Mouse (Mus musculus) embryonic fibroblast, embryonic 13.5 days (primary cell): ENCODE measurements at regions not wholly inside any gene's neighbourhood (a gene's known extent, or its start where the extent isn't known, plus 50 kb on each side); places are given as distances from the start of the nearest gene placed in this dataset.

ENCODE experiments used
- H3K27ac ChIP-seq: 2 replicates; pipeline ENCODE4 v1.5.1; 2012; ENCODE audit warnings: low read length, control low read depth, inconsistent platforms; ENCODE audit not compliant: insufficient read depth
- H3K4me1 ChIP-seq: 2 replicates; pipeline ENCODE4 v1.6.1; 2011; ENCODE audit warnings: low read length; ENCODE audit not compliant: control insufficient read depth, insufficient read depth
- H3K4me3 ChIP-seq: 2 replicates; pipeline ENCODE4 v1.5.1; 2011; ENCODE audit warnings: mild to moderate bottlenecking, control low read depth, low read length; ENCODE audit not compliant: insufficient read depth
- CTCF ChIP-seq: IDR thresholded peaks from 2 replicates; pipeline ENCODE4 v1.5.1; 2011; ENCODE audit warnings: mild to moderate bottlenecking, control low read depth, low read length, moderate library complexity, borderline replicate concordance; ENCODE audit not compliant: insufficient read depth
- POLR2A ChIP-seq: IDR thresholded peaks from 2 replicates; pipeline ENCODE4 v1.6.1; 2011; ENCODE audit warnings: low read depth, mild to moderate bottlenecking, control low read depth, low read length, moderate library complexity

DNA sequence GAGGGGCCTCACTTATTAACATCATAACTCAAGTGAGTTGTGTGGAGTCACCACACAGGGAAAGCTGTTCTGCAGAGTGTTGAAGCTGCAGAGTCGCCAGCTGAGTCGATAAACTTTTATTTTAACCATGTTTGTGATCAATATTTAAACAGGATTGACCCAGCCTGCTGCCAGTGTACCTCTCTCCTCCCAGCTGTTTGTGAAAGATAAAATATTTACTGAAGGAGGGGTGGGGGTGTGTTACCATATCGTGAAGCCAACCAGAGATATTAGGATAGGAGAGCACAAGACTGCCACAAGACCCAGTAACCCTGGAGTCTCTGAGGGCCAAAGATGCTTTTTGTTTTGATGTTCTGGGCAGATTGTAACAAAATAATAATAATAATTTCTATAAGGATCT is 309.4 kb upstream of the Plxna2 start:
- no peak for TF ChIP-seq CTCF
- TF ChIP-seq POLR2A = no peak
- no peak overlapping the region for H3K27ac ChIP-seq
- peaks cover 3% of the 10 kb centered on the region for H3K4me1 ChIP-seq
- no peak overlapping the region for H3K4me3 ChIP-seq

DNA sequence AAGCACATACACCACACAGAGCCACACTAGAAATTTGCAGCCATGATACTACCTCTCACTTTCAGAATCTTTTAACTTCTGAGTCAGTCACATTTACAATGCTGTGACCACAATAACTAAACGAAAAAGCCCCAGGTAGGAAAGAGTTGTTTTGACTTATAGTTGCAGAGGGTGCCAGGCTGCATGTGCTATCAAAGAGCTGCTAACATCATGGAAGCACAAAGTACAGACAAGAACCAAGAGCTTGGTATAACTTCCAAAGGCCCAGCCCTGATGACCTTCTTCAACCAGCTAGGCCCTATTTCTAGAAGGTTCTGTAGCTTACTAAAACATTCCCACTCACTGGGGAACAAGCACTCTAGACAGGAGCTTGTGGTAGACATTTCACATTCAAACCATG is 314.1 kb upstream of the Plxna2 start:
- no peak overlapping the region for H3K27ac ChIP-seq
- no peaks in the 10 kb centered on the region for H3K4me1 ChIP-seq
- TF ChIP-seq CTCF = no peak
- TF ChIP-seq POLR2A = no peak
- no peak overlapping the region for H3K4me3 ChIP-seq

DNA sequence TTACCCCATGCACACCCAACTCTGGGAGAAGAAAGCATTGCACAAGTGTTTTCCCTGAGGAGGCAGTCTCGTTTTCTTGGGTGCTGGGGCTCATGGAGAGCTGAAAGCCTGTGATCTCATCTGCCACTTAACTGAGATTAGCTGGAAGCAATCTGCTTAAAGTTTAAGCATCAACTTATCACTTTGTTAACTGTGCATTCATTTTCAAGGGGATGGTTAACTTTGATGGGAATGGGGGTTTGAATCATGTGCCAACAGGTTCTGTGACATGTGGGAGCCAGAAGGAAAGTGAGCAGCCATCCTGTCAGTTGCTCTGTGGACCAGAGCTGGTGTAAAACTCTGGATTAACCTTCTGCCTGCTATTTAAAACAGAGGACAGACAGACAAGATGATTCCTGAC is 315.2 kb upstream of the Plxna2 start:
- TF ChIP-seq POLR2A (no peak), CTCF (no peak)
- Histone ChIP-seq H3K4me3 (no peak overlapping the region), H3K4me1 (no peaks in the 10 kb centered on the region), H3K27ac (no peak overlapping the region)

DNA sequence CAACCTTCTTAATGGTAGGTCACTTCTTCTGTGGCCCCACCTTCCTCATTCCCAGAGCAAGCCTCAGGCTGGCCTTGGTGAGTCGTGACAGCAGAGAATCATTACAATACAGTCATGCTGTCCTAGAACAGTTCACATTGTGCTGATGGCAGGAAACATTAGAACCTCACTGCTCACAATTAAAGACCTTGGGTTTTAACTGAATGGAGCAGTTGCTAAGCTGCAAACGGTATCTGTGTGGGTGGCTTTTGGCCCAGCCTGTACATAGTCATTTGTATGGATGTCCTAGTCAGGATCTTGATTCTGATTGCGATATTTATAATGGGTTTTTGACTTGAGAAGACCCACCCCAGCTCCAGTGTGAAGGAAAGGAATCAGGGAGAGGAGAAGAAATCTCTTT is 336.1 kb upstream of the Plxna2 start:
- Histone ChIP-seq H3K4me3 (no peak overlapping the region), H3K4me1 (no peaks in the 10 kb centered on the region), H3K27ac (no peak overlapping the region)
- no peak for TF ChIP-seq CTCF
- TF ChIP-seq POLR2A = no peak

DNA sequence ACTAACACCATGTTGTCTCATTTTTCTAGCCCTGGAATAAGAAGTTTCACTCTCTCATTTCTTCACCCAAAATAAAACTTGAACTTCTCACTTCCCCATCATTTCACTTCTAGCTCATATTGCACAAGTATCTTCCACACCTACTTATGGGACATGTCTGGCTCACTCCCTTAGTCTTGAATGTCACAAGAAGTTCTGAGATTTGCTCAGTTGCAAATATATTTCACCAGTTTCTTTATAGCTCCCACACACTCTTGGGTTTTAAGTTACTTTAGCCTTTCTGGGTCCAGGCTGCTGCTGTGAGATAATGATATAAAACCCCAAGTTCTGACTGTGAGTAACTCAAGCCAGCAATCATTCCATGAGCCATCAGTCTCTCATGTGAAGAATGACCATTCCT is 350.0 kb upstream of the Plxna2 start:
- no peak for TF ChIP-seq CTCF
- TF ChIP-seq POLR2A = no peak
- no peaks in the 10 kb centered on the region for H3K4me1 ChIP-seq
- no peak overlapping the region for H3K4me3 ChIP-seq

DNA sequence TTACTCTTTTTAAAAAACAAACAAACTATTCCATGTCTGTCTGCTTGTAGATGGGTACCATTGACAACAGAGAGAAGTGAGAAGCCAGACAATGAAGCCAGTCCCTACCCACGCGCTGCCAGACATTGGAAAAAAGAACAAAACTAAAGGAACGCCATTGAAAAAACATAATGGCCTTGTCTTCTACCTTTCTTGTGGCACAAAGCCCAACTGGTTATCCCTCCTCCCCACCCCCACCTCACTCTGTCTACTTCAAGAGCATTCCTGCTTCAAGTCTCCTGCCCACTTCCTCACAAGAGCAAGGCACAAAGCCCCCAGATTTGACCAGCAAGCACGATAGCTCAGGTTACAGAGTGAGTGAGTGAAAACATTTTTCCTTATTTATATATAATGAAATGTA is 355.6 kb upstream of the Plxna2 start:
- TF ChIP-seq CTCF (no peak), POLR2A (no peak)
- H3K27ac ChIP-seq = no peak overlapping the region
- no peaks in the 10 kb centered on the region for H3K4me1 ChIP-seq
- H3K4me3 ChIP-seq = no peak overlapping the region

More for the DNA sequence above, 350.0 kb upstream of the Plxna2 start:
- no peak overlapping the region for H3K27ac ChIP-seq

DNA sequence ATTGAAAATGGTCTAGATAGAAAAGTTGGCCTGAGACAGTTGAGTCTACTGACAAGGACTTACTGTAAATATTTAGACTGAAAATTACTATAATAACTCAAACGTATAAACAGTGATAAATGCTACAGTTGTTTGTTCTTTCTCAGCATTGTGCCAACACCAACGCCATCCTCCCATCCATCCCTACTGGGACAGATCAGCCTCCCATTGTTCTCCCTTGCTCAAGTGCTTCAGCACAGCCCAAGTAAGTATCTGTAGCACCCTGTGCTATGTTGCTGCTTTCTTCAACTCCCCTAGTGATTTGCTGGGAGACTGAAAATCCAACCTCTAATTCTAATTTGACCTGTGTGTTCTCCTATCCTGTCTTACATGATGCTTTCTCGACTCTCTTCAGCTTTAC is 358.1 kb upstream of the Plxna2 start:
- Histone ChIP-seq H3K4me1 (no peaks in the 10 kb centered on the region), H3K4me3 (no peak overlapping the region), H3K27ac (no peak overlapping the region)
- TF ChIP-seq CTCF = no peak
- no peak for TF ChIP-seq POLR2A

DNA sequence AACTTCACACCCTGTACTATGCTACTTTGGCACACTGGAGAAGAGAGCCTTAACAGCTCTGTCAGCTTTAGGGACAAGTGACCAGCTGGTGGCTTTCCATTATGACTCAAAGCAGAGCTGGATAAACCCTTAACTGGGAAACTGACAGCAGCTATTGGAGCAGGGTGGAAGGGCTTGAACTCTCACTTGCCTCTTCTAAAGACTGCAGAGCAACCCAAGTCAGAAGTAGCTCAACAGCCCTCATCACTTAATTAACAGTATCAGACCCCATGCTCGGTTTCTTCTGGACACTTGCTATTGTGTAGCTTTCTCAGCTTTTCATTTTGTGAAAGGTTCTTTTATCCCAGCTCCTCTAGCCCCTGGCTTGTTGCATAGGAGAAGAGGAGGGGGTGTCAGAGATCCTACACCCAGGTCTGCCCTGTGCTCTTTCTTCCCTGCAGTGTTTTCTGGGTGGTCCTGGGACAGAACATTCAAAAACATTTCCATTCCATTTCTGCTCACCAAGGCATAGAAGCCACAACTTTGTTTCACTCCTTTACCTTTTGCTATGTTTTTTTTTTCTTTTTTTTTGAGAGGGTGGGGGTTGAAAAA is 373.1 kb upstream of the Plxna2 start:
- H3K4me1 ChIP-seq = no peaks in the 10 kb centered on the region
- TF ChIP-seq POLR2A (no peak), CTCF (no peak)
- no peak overlapping the region for H3K27ac ChIP-seq
- no peak overlapping the region for H3K4me3 ChIP-seq

DNA sequence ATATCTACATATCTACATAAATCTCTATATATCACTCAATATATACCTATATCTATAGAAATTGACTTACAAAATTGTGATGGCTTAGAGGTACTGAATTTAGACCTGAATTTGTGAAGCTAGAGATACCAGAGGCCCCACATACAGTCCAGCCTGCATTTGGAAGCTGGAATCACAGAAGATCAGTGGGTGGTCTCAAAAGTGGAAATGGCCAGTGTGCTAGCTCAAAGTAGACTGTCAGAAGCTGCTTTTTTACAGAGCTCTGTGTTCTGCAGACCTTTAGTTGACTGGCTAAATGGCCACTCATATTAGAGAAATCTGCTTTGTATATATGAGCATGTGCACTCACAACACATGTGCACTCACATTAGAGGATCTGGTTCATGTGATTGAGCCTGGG is 376.9 kb upstream of the Plxna2 start:
- TF ChIP-seq CTCF (no peak), POLR2A (no peak)
- H3K4me3 ChIP-seq = no peak overlapping the region
- H3K27ac ChIP-seq = no peak overlapping the region
- no peaks in the 10 kb centered on the region for H3K4me1 ChIP-seq

DNA sequence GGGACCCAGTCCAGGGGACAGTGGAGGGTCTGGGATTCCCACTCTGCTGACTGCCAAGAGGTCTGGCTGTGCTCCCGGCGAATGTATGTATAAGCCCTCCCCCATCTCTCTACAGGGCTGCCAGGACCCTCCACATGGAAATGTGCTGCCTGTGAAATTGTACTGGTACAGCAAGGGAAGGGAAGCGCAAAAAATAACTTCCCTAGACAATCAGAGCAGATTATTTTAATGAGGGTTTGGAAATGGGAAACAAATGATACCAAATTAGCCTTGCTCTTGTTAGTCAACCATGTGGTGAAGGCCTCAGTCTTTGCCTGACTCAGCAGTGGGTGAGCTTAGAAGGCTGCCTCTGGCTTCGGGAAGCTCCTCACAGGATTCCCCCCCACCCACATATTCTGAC is 386.8 kb upstream of the Plxna2 start:
- H3K4me1 ChIP-seq = no peaks in the 10 kb centered on the region
- no peak overlapping the region for H3K4me3 ChIP-seq
- TF ChIP-seq POLR2A (no peak), CTCF (no peak)
- H3K27ac ChIP-seq = no peak overlapping the region

DNA sequence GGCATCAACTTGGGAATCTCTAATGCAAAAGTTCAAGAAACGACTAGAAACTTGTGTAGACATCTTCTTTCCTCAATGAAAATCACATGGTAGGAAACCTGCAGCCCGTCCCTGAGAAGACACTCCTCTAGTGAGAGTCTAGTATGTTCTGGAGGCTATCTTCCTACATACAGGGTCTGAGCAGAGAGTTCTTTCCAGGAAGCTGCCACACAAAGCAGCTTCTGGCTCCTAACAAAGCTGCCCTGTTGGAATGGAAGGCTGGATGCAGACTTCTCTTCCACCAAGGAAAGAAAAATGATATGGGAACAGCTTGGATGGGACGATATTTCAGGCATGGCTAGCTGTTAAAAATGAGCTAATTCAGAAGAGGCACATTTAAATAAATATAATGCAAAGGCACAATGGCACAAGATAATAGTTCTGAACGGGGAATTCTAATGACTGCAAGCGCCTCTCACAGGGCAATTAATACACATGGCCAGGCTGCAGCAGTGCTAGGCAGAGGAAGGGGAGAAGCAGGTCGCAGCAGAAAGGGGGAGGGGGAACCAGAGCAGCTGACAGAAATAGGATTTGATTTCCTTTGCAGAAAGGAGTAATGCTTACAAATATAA is 391.4 kb upstream of the Plxna2 start:
- Histone ChIP-seq H3K27ac (no peak overlapping the region), H3K4me3 (no peak overlapping the region), H3K4me1 (no peaks in the 10 kb centered on the region)
- TF ChIP-seq POLR2A = no peak
- no peak for TF ChIP-seq CTCF
